Mouse (Mus musculus) lung, embryonic 16.5 days (tissue): ENCODE data around the gene Zfp553. TPM values are rescaled to one million over a fixed set of nuclear protein-coding genes. Genes with fewer than 3 reads are reported as not detected.

Source experiments
- ATAC-seq: fragments of 200-750 bp; cut with Nextera tagmentation; 2 replicates; pipeline ENCODE4 v1.8.0; 2017; ENCODE audit warnings: low read depth, mild to moderate bottlenecking, moderate library complexity
- H3K27ac ChIP-seq: fragments of 300-500 bp; sonication (generic); 2 replicates; pipeline ENCODE4 v1.5.1; 2014; ENCODE audit warnings: mild to moderate bottlenecking, control low read depth, low read length
- H3K27me3 ChIP-seq: fragments of 300-500 bp; sonication (generic); 2 replicates; pipeline ENCODE4 v1.6.1; 2014; ENCODE audit warnings: low read depth, low read length, mixed read lengths; ENCODE audit not compliant: control insufficient read depth, insufficient read depth
- H3K36me3 ChIP-seq: fragments of 300-500 bp; sonication (generic); 2 replicates; pipeline ENCODE4 v1.6.1; 2014; ENCODE audit warnings: low read length; ENCODE audit not compliant: control insufficient read depth, insufficient read depth
- H3K4me1 ChIP-seq: fragments of 300-500 bp; sonication (generic); replicated peaks from 2 replicates; pipeline ENCODE4 v1.6.1; 2014; ENCODE audit warnings: low read length, mixed read lengths; ENCODE audit not compliant: control insufficient read depth, insufficient read depth
- H3K4me2 ChIP-seq: fragments of 300-500 bp; sonication (generic); 2 replicates; pipeline ENCODE4 v1.6.1; 2014; ENCODE audit warnings: low read depth, low read length, control low read depth
- H3K4me3 ChIP-seq: fragments of 300-500 bp; sonication (generic); 2 replicates; pipeline ENCODE4 v1.5.1; 2014; ENCODE audit warnings: mild to moderate bottlenecking, low read length, control low read depth
- H3K9ac ChIP-seq: fragments of 300-500 bp; sonication (generic); 2 replicates; pipeline ENCODE4 v1.6.1; 2014; ENCODE audit warnings: low read length, control low read depth
- H3K9me3 ChIP-seq: fragments of 300-500 bp; sonication (generic); 2 replicates; pipeline ENCODE4 v1.6.1; 2016; ENCODE audit warnings: low read length; ENCODE audit not compliant: control insufficient read depth
- WGBS: fragments of 180-500 bp; shearing (Covaris S2); extraction: QIAGEN DNeasy Blood & Tissue Kit; methylation state at CpG from one replicate; pipeline ENCODE4 v1.1.7; 2014; 5-methylcytosine and 5-hydroxymethylcytosine counted together
- polyA plus RNA-seq: library from polyadenylated mRNA; unstranded; fragments of >200 nt; fragmentation: Nextera tagmentation; extraction: Ambion mirVana; gene quantifications from 2 replicates; pipeline ENCODE4 v1.2.1, GENCODE M21; 2015

Gene Zfp553
- polyA plus RNA-seq, 1 experiment from 2014 or later = 27.7 TPM

GRCm38 (mm10) chr7:127217475-127217874 lies 15.4 kb upstream of the Zfp553 start:
- no peak for ATAC-seq
- H3K9ac ChIP-seq = no peak overlapping the region
- H3K4me2 ChIP-seq = no peak overlapping the region
- WGBS = 82% methylated on average over 6 of the region's 6 CpGs
- H3K9me3 ChIP-seq = 0 out of 2 replicates have a peak, but pooled peaks cover 3% of the 10 kb centered on the region
- H3K4me3 ChIP-seq = no peak overlapping the region
- peaks cover 3% of the 10 kb centered on the region; the same call in 1 of the 2 replicates for H3K4me1 ChIP-seq
- no peaks in the 10 kb centered on the region for H3K27me3 ChIP-seq
- no peak overlapping the region for H3K27ac ChIP-seq
- no peaks in the 10 kb centered on the region for H3K36me3 ChIP-seq

GRCm38 (mm10) chr7:127217901-127218642 lies 14.8 kb upstream of the Zfp553 start:
- H3K4me3 ChIP-seq = no peak overlapping the region
- ATAC-seq = no peak
- no peak overlapping the region for H3K9ac ChIP-seq
- WGBS = 56% methylated on average over 10 of the region's 10 CpGs
- peaks cover 3% of the 10 kb centered on the region; the same call in 1 of the 2 replicates for H3K4me1 ChIP-seq
- H3K27me3 ChIP-seq = no peaks in the 10 kb centered on the region
- H3K9me3 ChIP-seq = 0 out of 2 replicates have a peak, but pooled peaks cover 3% of the 10 kb centered on the region
- no peaks in the 10 kb centered on the region for H3K36me3 ChIP-seq
- no peak overlapping the region for H3K27ac ChIP-seq
- H3K4me2 ChIP-seq = no peak overlapping the region

- Histone ChIP-seq H3K9ac (no peak overlapping the region), H3K36me3 (no peaks in the 10 kb centered on the region), H3K4me1 (peaks cover 3% of the 10 kb centered on the region; the same call in 1 of the 2 replicates), H3K9me3 (0 out of 2 replicates have a peak, but pooled peaks cover 3% of the 10 kb centered on the region), H3K27ac (no peak overlapping the region), H3K4me2 (no peak overlapping the region), H3K4me3 (no peak overlapping the region), H3K27me3 (no peaks in the 10 kb centered on the region)
- 86% methylated on average over 4 of the region's 4 CpGs for WGBS
- ATAC-seq = no peak
These were observed 14.2 kb upstream of the Zfp553 start for GRCm38 (mm10) chr7:127218670-127219069.

GRCm38 (mm10) chr7:127220440-127220839 lies 12.4 kb upstream of the Zfp553 start:
- H3K9ac ChIP-seq = no peak overlapping the region
- no peak overlapping the region for H3K4me3 ChIP-seq
- peaks cover under 1% of the 10 kb centered on the region; the same call in 1 of the 2 replicates for H3K4me1 ChIP-seq
- no peak overlapping the region for H3K27ac ChIP-seq
- ATAC-seq = no peak
- H3K9me3 ChIP-seq = 0 out of 2 replicates have a peak, but pooled peaks cover 3% of the 10 kb centered on the region
- no peaks in the 10 kb centered on the region for H3K27me3 ChIP-seq
- no peaks in the 10 kb centered on the region for H3K36me3 ChIP-seq
- WGBS = 62% methylated on average over 6 of the region's 6 CpGs
- H3K4me2 ChIP-seq = no peak overlapping the region

GRCm38 (mm10) chr7:127223106-127223505 lies 9.8 kb upstream of the Zfp553 start:
- H3K4me3 ChIP-seq = no peak overlapping the region
- no peak overlapping the region for H3K9ac ChIP-seq
- 0 out of 2 replicates have a peak, but pooled peaks cover 3% of the 10 kb centered on the region for H3K9me3 ChIP-seq
- no peak for ATAC-seq
- H3K4me1 ChIP-seq = no peaks in the 10 kb centered on the region
- H3K4me2 ChIP-seq = no peak overlapping the region
- no peaks in the 10 kb centered on the region for H3K36me3 ChIP-seq
- H3K27me3 ChIP-seq = no peaks in the 10 kb centered on the region
- 94% methylated on average over 3 of the region's 3 CpGs for WGBS
- no peak overlapping the region for H3K27ac ChIP-seq

GRCm38 (mm10) chr7:127223515-127224478 lies 9.1 kb upstream of the Zfp553 start:
- H3K9ac ChIP-seq = no peak overlapping the region
- no peaks in the 10 kb centered on the region for H3K4me1 ChIP-seq
- H3K4me2 ChIP-seq = no peak overlapping the region
- WGBS = 73% methylated on average over 6 of the region's 6 CpGs
- no peak for ATAC-seq
- no peaks in the 10 kb centered on the region for H3K27me3 ChIP-seq
- no peaks in the 10 kb centered on the region for H3K36me3 ChIP-seq
- H3K9me3 ChIP-seq = 0 out of 2 replicates have a peak, but pooled peaks cover 3% of the 10 kb centered on the region
- no peak overlapping the region for H3K4me3 ChIP-seq
- H3K27ac ChIP-seq = no peak overlapping the region

- Histone ChIP-seq H3K9ac (no peak overlapping the region), H3K27me3 (no peaks in the 10 kb centered on the region), H3K9me3 (0 out of 2 replicates have a peak, but pooled peaks cover 3% of the 10 kb centered on the region), H3K27ac (no peak overlapping the region), H3K4me1 (no peaks in the 10 kb centered on the region; the same call in 1 of the 2 replicates), H3K36me3 (peaks cover under 1% of the 10 kb centered on the region; the same call in 1 of the 2 replicates), H3K4me2 (no peak overlapping the region), H3K4me3 (no peak overlapping the region)
- 86% methylated on average over 6 of the region's 6 CpGs for WGBS
- ATAC-seq = no peak
These were observed 8.2 kb upstream of the Zfp553 start for GRCm38 (mm10) chr7:127224616-127225015.

GRCm38 (mm10) chr7:127225147-127225995 lies 7.5 kb upstream of the Zfp553 start:
- WGBS = 80% methylated on average over 11 of the region's 11 CpGs
- Histone ChIP-seq H3K4me3 (no peak overlapping the region), H3K4me2 (no peak overlapping the region), H3K36me3 (peaks cover 3% of the 10 kb centered on the region; the same call in 1 of the 2 replicates), H3K27ac (no peak overlapping the region), H3K27me3 (no peaks in the 10 kb centered on the region), H3K4me1 (peaks cover 5% of the 10 kb centered on the region; the same call in 1 of the 2 replicates), H3K9me3 (0 out of 2 replicates have a peak, but pooled peaks cover 3% of the 10 kb centered on the region), H3K9ac (no peak overlapping the region)
- ATAC-seq = no peak
